Mouse (Mus musculus): Measurements from ENCODE around the gene Camta1.

Gene Camta1

GRCm38 (mm10) chr4:151861806-151862739 is at the start of gene Camta1:
Gene Camta1 (minus strand): TSS chr4:151861876.
- peak; percentile 100 for DNase-seq (ENCODE audit: low spot score)

GRCm38 (mm10) chr4:151908809-151909208 is 47.1 kb upstream of the Camta1 start:
- no peak for DNase-seq (ENCODE audit: low spot score)

- no peak for DNase-seq (ENCODE audit: low spot score)
Observed at GRCm38 (mm10) chr4:151907577-151908343, 46.1 kb upstream of the Camta1 start.

- DNase-seq (ENCODE audit: low spot score): no peak
Observed at GRCm38 (mm10) chr4:151905621-151906020, 43.9 kb upstream of the Camta1 start.

GRCm38 (mm10) chr4:151904098-151904497 is 42.4 kb upstream of the Camta1 start:
- no peak for DNase-seq (ENCODE audit: low spot score)

- no peak for DNase-seq (ENCODE audit: low spot score)
Observed at GRCm38 (mm10) chr4:151902689-151903241, 41.1 kb upstream of the Camta1 start.

- no peak for DNase-seq (ENCODE audit: low spot score)
Observed at GRCm38 (mm10) chr4:151902046-151902688, 40.5 kb upstream of the Camta1 start.

- DNase-seq (ENCODE audit: low spot score): no peak
Observed at GRCm38 (mm10) chr4:151901422-151901821, 39.7 kb upstream of the Camta1 start.

GRCm38 (mm10) chr4:151900735-151901134 is 39.1 kb upstream of the Camta1 start:
- no peak for DNase-seq (ENCODE audit: low spot score)

- no peak for DNase-seq (ENCODE audit: low spot score)
Observed at GRCm38 (mm10) chr4:151899707-151900384, 38.2 kb upstream of the Camta1 start.

GRCm38 (mm10) chr4:151898600-151899245 is 37.0 kb upstream of the Camta1 start:
- DNase-seq (ENCODE audit: low spot score): no peak

GRCm38 (mm10) chr4:151897069-151897617 is 35.5 kb upstream of the Camta1 start:
- no peak for DNase-seq (ENCODE audit: low spot score)

GRCm38 (mm10) chr4:151895624-151896023 is 33.9 kb upstream of the Camta1 start:
- DNase-seq (ENCODE audit: low spot score): no peak

GRCm38 (mm10) chr4:151894926-151895325 is 33.2 kb upstream of the Camta1 start:
- no peak for DNase-seq (ENCODE audit: low spot score)

GRCm38 (mm10) chr4:151893241-151893640 is 31.6 kb upstream of the Camta1 start:
- DNase-seq (ENCODE audit: low spot score): no peak

GRCm38 (mm10) chr4:151881590-151881989 is 19.9 kb upstream of the Camta1 start:
- DNase-seq (ENCODE audit: low spot score): no peak

- DNase-seq (ENCODE audit: low spot score): no peak
Observed at GRCm38 (mm10) chr4:151880044-151880690, 18.5 kb upstream of the Camta1 start.

GRCm38 (mm10) chr4:151876400-151876799 is 14.7 kb upstream of the Camta1 start:
- no peak for DNase-seq (ENCODE audit: low spot score)

- no peak for DNase-seq (ENCODE audit: low spot score)
Observed at GRCm38 (mm10) chr4:151863511-151863910, 1.8 kb upstream of the Camta1 start.

GRCm38 (mm10) chr4:151861471-151861805 is 238 bp downstream of the Camta1 start:
- DNase-seq (ENCODE audit: low spot score): no peak

Data from left cerebral cortex, adult 11 months (tissue).